Comparison of ENCODE assay signal across 21 mouse cellular contexts in genomic region chr17:19658447-19658846, GRCm38 (mm10). TPM values are rescaled to one million over a fixed set of nuclear protein-coding genes. Genes with fewer than 3 reads are reported as not detected.
"Had no signal": no experiment of that assay in that cellular context is flagged by ENCODE, and none has a peak within 500 bp of the region (broad histone marks: within the 10 kb centered on the region; RNA-seq: fewer than 3 reads in every experiment).

No protein-coding gene starts in this region.

- H3K36me3 ChIP-seq: limb, embryonic 13.5 days; midbrain, embryonic 12.5 days; neural tube, embryonic 12.5 days had no signal

- H3K9ac ChIP-seq: limb, embryonic 13.5 days; liver, embryonic 14.5 days; midbrain, embryonic 12.5 days; neural tube, embryonic 12.5 days had no signal

- H3K9me3 ChIP-seq: limb, embryonic 13.5 days; midbrain, embryonic 12.5 days; neural tube, embryonic 12.5 days had no signal

- H3K4me3 ChIP-seq: limb, embryonic 13.5 days; midbrain, embryonic 12.5 days; neural tube, embryonic 12.5 days had no signal

- H3K4me1 ChIP-seq: limb, embryonic 13.5 days; midbrain, embryonic 12.5 days; neural tube, embryonic 12.5 days had no signal

- DNase-seq: kidney, adult 18-20 months; kidney, postnatal 10 days; kidney, postnatal 4 days; left cerebral cortex, postnatal 4 days; lung, adult 18-20 months; right cerebral cortex, adult 18-20 months; right cerebral cortex, postnatal 25 days had no signal

- H3K27me3 ChIP-seq: limb, embryonic 13.5 days; midbrain, embryonic 12.5 days; neural tube, embryonic 12.5 days had no signal

- H3K27ac ChIP-seq: limb, embryonic 13.5 days; liver, embryonic 14.5 days; midbrain, embryonic 12.5 days; neural tube, embryonic 12.5 days; stomach, postnatal 0 days had no signal

- H3K4me2 ChIP-seq: limb, embryonic 13.5 days; midbrain, embryonic 12.5 days; neural tube, embryonic 12.5 days had no signal

RNA-seq across cellular contexts. Expression of gene Vmn2r102, which starts 1.7 kb away (rescaled TPM):
- total RNA-seq: layer of hippocampus, adult 8-10 months; layer of hippocampus, postnatal 14 days; left cerebral cortex, adult 18-20 months; left cerebral cortex, postnatal 10 days; left cerebral cortex, postnatal 4 days; liver, adult 2 months had no signal
- polyA plus RNA-seq: kidney, embryonic 14.5 days; limb, embryonic 13.5 days; liver, adult 2 months; liver, embryonic 14.5 days; lung, embryonic 16.5 days; midbrain, embryonic 12.5 days; neural tube, embryonic 12.5 days; small intestine, adult 2 months; stomach, postnatal 0 days; urinary bladder, adult 2 months had no signal
